Mouse (Mus musculus) liver, adult 2 months (tissue): ENCODE measurements at regions not wholly inside any gene's neighbourhood (a gene's known extent, or its start where the extent isn't known, plus 50 kb on each side); places are given as distances from the start of the nearest gene placed in this dataset.

Source experiments
- CTCF ChIP-seq: fragments of 200-500 bp; IDR thresholded peaks from 2 replicates; pipeline ENCODE4 v1.5.1; 2011; ENCODE audit warnings: low read depth, low read length, control low read depth
- POLR2A ChIP-seq: fragments of 200-500 bp; IDR thresholded peaks from 2 replicates; pipeline ENCODE4 v1.6.1; 2011; ENCODE audit warnings: low read length, control low read depth; ENCODE audit not compliant: insufficient read depth; ENCODE audit errors: extremely low read depth

- no peak for TF ChIP-seq CTCF
- no peak for TF ChIP-seq POLR2A
Observed at GRCm38 (mm10) chr9:83726979-83727378, 79.1 kb downstream of the Elovl4 start.
